8 mouse cellular contexts compared by ENCODE assay signal in the genomic region with DNA sequence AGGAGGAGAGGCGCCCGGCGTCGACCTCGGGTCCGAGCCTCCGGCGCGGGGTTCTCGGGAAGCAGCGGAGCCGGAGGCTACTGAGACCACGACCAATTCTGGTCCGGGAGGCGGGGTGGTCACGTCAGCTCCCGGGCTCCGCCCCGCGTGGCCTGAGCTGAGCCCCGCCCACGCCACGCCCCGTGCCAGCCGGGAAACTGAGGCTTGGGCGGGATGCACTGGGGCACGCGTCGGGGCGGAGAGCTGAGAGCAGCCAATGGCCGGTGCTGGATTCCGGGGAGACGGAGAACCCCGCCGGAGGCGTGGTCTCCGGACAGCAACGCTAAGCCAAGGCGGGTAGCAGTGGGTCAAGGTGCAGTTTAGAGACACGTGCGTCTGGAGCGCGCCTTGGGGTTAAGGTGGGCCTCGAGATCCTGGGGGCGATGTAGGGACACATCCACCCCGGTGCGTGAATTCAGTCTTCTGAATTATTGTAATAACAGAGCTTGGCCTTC. TPM values are rescaled to one million over a fixed set of nuclear protein-coding genes. Genes with fewer than 3 reads are reported as not detected.
A peak's percentile ranks its signal among the peaks of the same experiment; 100 is the strongest.
DNase-seq lines count a peak whose midpoint lies in the region; ATAC-seq and TF ChIP-seq lines count a peak whose summit lies in the region.

A gene (minus strand): TSS at position 133 of the 494 bp plus-strand sequence.

- H3K27me3 ChIP-seq in embryonic facial prominence, embryonic 13.5 days, result no peaks in the 10 kb centered on the region
- H3K27me3 ChIP-seq in intestine, postnatal 0 days (replicated peaks; ENCODE audit: control insufficient read depth, insufficient read depth, low read length), result peaks cover 3% of the 10 kb centered on the region; the same call in 1 of the 2 replicates

- peak; percentile 49 for ATAC-seq in embryonic facial prominence, embryonic 13.5 days (ENCODE audit: insufficient number of reproducible peaks, insufficient read depth, low FRiP score, low TSS enrichment, low read depth)
- ATAC-seq in intestine, postnatal 0 days, result peak; percentile 86
- ATAC-seq in megakaryocyte-erythroid progenitor cell, adult 5-6 weeks (replicated peaks; ENCODE audit: low FRiP score, low TSS enrichment, poor library complexity, severe bottlenecking), result peak; percentile 63

- DNase-seq in 3134 (ENCODE audit: extremely low read depth, insufficient read length, low spot score), result peak; percentile 93
- peak; percentile 37 to 56 for DNase-seq in adrenal gland, postnatal 4 days (ENCODE audit: low spot score in 2 of 2)
- peak; percentile 98 for DNase-seq in heart, adult 11 months
- DNase-seq in left cerebral cortex, postnatal 25 days (ENCODE audit: low spot score in 2 of 2), result peak; percentile 85 to 88
- peak; percentile 79 for DNase-seq in right cerebral cortex, postnatal 4 days

- peak within 1 kb of the TSS; percentile 94 for H3K4me2 ChIP-seq in embryonic facial prominence, embryonic 13.5 days
- H3K4me2 ChIP-seq in intestine, postnatal 0 days (replicated peaks; ENCODE audit: low read depth), result peak within 1 kb of the TSS; percentile 97

- peak within 1 kb of the TSS; percentile 80 for H3K27ac ChIP-seq in embryonic facial prominence, embryonic 13.5 days
- peak within 1 kb of the TSS; percentile 98 for H3K27ac ChIP-seq in intestine, postnatal 0 days (ENCODE audit: low read depth, low read length)

- peaks cover 18% of the 10 kb centered on the region for H3K4me1 ChIP-seq in embryonic facial prominence, embryonic 13.5 days
- H3K4me1 ChIP-seq in intestine, postnatal 0 days (replicated peaks; ENCODE audit: control insufficient read depth, insufficient read depth, low read length), result 0 out of 2 replicates have a peak, but pooled peaks cover 4% of the 10 kb centered on the region

- WGBS in embryonic facial prominence, embryonic 13.5 days, result under 1% methylated on average over 47 of the region's 47 CpGs
- WGBS in intestine, postnatal 0 days, result under 1% methylated on average over 47 of the region's 47 CpGs

- H3K36me3 ChIP-seq in embryonic facial prominence, embryonic 13.5 days, result peaks cover 19% of the 10 kb centered on the region
- H3K36me3 ChIP-seq in intestine, postnatal 0 days (ENCODE audit: control insufficient read depth, insufficient read depth), result peaks cover 17% of the 10 kb centered on the region; the same call in 1 of the 2 replicates

- intact Hi-C loops in left cerebral cortex, postnatal 25 days (cut with DNase I), result loop anchor here (5.0 to 10.0 kb wide), 2 partner anchors 59 to 307 kb away; a partner anchor contains a TSS

- H3K9me3 ChIP-seq in embryonic facial prominence, embryonic 13.5 days, result no peaks in the 10 kb centered on the region
- H3K9me3 ChIP-seq in intestine, postnatal 0 days (ENCODE audit: control insufficient read depth), result no peaks in the 10 kb centered on the region

- peak within 1 kb of the TSS; percentile 78 for H3K9ac ChIP-seq in embryonic facial prominence, embryonic 13.5 days
- H3K9ac ChIP-seq in intestine, postnatal 0 days (ENCODE audit: low read depth, low read length), result peak within 1 kb of the TSS; percentile 76

- H3K4me3 ChIP-seq in embryonic facial prominence, embryonic 13.5 days, result peak within 1 kb of the TSS; percentile 85
- H3K4me3 ChIP-seq in intestine, postnatal 0 days (ENCODE audit: low read depth, low read length), result peak within 1 kb of the TSS; percentile 86

- no peak for TF ChIP-seq CTCF in intestine, postnatal 0 days (IDR thresholded peaks at IDR 0.05; ENCODE audit: low read depth)

RNA-seq across cellular contexts. Expression of the gene that starts here (rescaled TPM):
- 10 to 100 TPM; 98.4 to 98.6 TPM for total RNA-seq in adrenal gland, postnatal 4 days (2021)
- polyA plus RNA-seq in embryonic facial prominence, embryonic 13.5 days (2015; fragmentation: Nextera tagmentation; extraction: Ambion mirVana), result 77.7 and 90.5 TPM in 2 replicates
- polyA plus RNA-seq in intestine, postnatal 0 days (2015; fragmentation: Nextera tagmentation; extraction: Ambion mirVana), result 236 and 245 TPM in 2 replicates
- total RNA-seq in left cerebral cortex, postnatal 25 days (2021), result 10 to 100 TPM; 39.5 to 46.0 TPM
- total RNA-seq in megakaryocyte-erythroid progenitor cell, adult 5-6 weeks (2014; fragmentation: Nextera tagmentation), result 76.4 and 85.0 TPM in 2 replicates
- total RNA-seq in megakaryocyte-erythroid progenitor cell, adult 5-6 weeks (2017), result 58.9 and 102 TPM in 2 replicates

Comparison
In these comparisons a context has a peak if more than half of its experiments do, and no peak if none do; other contexts are left out.
1. Peak in every context shown above with its lines: DNase-seq, ATAC-seq, H3K4me3 ChIP-seq and H3K27ac ChIP-seq.
2. DNase-seq: peak in every context shown above with its lines; median percentile 98 in heart, adult 11 months; 93 in 3134; 86 in left cerebral cortex, postnatal 25 days; 79 in right cerebral cortex, postnatal 4 days; 46 in adrenal gland, postnatal 4 days.